Mouse (Mus musculus): Measurements from ENCODE around the gene Nt5c1b.

Nt5c1b gene

GRCm38 (mm10) chr12:10369673-10370072, at the start of gene Nt5c1b:
Gene Nt5c1b, plus strand, starts transcription at chr12:10369973.
- no peak for DNase-seq (ENCODE audit: extremely low spot score)

GRCm38 (mm10) chr12:10327651-10328050, 42.1 kb upstream of the Nt5c1b start:
- DNase-seq (ENCODE audit: extremely low spot score), result no peak

- no peak for DNase-seq (ENCODE audit: extremely low spot score)
Measured at GRCm38 (mm10) chr12:10329460-10329859, 40.3 kb upstream of the Nt5c1b start.

GRCm38 (mm10) chr12:10340604-10341003, 29.2 kb upstream of the Nt5c1b start:
- no peak for DNase-seq (ENCODE audit: extremely low spot score)

GRCm38 (mm10) chr12:10350706-10351105, 19.1 kb upstream of the Nt5c1b start:
- no peak for DNase-seq (ENCODE audit: extremely low spot score)

- peak; percentile 6 for DNase-seq (ENCODE audit: extremely low spot score)
Measured at GRCm38 (mm10) chr12:10357756-10358155, 12.0 kb upstream of the Nt5c1b start.

- peak; percentile 93 for DNase-seq (ENCODE audit: extremely low spot score)
Measured at GRCm38 (mm10) chr12:10390671-10391441, 21.1 kb downstream of the Nt5c1b start, which contains the start of gene Rdh14. Gene Rdh14, plus strand, starts transcription at chr12:10390772.

- DNase-seq (ENCODE audit: extremely low spot score), result no peak
Measured at GRCm38 (mm10) chr12:10400788-10401187, 31.0 kb downstream of the Nt5c1b start.

- DNase-seq (ENCODE audit: extremely low spot score), result no peak
Measured at GRCm38 (mm10) chr12:10402421-10403115, 32.8 kb downstream of the Nt5c1b start.

- no peak for DNase-seq (ENCODE audit: extremely low spot score)
Measured at GRCm38 (mm10) chr12:10410511-10411179, 40.9 kb downstream of the Nt5c1b start.

GRCm38 (mm10) chr12:10411453-10411852, 41.7 kb downstream of the Nt5c1b start:
- DNase-seq (ENCODE audit: extremely low spot score), result no peak

- no peak for DNase-seq (ENCODE audit: extremely low spot score)
Measured at GRCm38 (mm10) chr12:10422347-10422746, 52.6 kb downstream of the Nt5c1b start.

GRCm38 (mm10) chr12:10425982-10426863, 56.5 kb downstream of the Nt5c1b start:
- peak; percentile 43 for DNase-seq (ENCODE audit: extremely low spot score)

- DNase-seq (ENCODE audit: extremely low spot score), result no peak
Measured at GRCm38 (mm10) chr12:10430999-10431398, 61.2 kb downstream of the Nt5c1b start.

GRCm38 (mm10) chr12:10438054-10439001, 68.6 kb downstream of the Nt5c1b start:
- peak; percentile 76 for DNase-seq (ENCODE audit: extremely low spot score)

Measured in embryo, embryonic 9.5 days (tissue).